Mouse (Mus musculus) kidney, embryonic 16.5 days (tissue): ENCODE measurements around the gene Rab23. TPM values are rescaled to one million over a fixed set of nuclear protein-coding genes. Genes with fewer than 3 reads are reported as not detected.
A peak's percentile ranks its signal among the peaks of the same experiment; 100 is the strongest.
"Not testable (repeated sequence)": the region's sequence is repeated elsewhere in the genome, so short reads cannot be mapped to it uniquely, and the experiment has no call there.

Experiments used
- ATAC-seq: fragments of 200-750 bp; cut with Nextera tagmentation; 2 replicates; pipeline ENCODE4 v1.8.0; 2017; ENCODE audit warnings: moderate TSS enrichment; ENCODE audit not compliant: low FRiP score, low TSS enrichment
- H3K27ac ChIP-seq: fragments of 300-500 bp; sonication (generic); 2 replicates; pipeline ENCODE4 v1.5.1; 2014; ENCODE audit warnings: low read length
- H3K27me3 ChIP-seq: fragments of 300-500 bp; sonication (generic); 2 replicates; pipeline ENCODE4 v1.6.1; 2014; ENCODE audit warnings: low read length, control low read depth, mixed read lengths; ENCODE audit not compliant: insufficient read depth
- H3K36me3 ChIP-seq: fragments of 300-500 bp; sonication (generic); 2 replicates; pipeline ENCODE4 v1.6.1; 2014; ENCODE audit warnings: low read length, control low read depth, mixed read lengths; ENCODE audit not compliant: insufficient read depth
- H3K4me1 ChIP-seq: fragments of 300-500 bp; sonication (generic); 2 replicates; pipeline ENCODE4 v1.6.1; 2014; ENCODE audit warnings: low read length, control low read depth, mixed read lengths; ENCODE audit not compliant: insufficient read depth
- H3K4me2 ChIP-seq: fragments of 300-500 bp; sonication (generic); replicated peaks from 2 replicates; pipeline ENCODE4 v1.6.1; 2014; ENCODE audit warnings: low read depth, low read length
- H3K4me3 ChIP-seq: fragments of 300-500 bp; sonication (generic); 2 replicates; pipeline ENCODE4 v1.5.1; 2014; ENCODE audit warnings: mild to moderate bottlenecking, low read length
- H3K9ac ChIP-seq: fragments of 300-500 bp; sonication (generic); replicated peaks from 2 replicates; pipeline ENCODE4 v1.6.1; 2014; ENCODE audit warnings: low read length
- H3K9me3 ChIP-seq: fragments of 300-500 bp; sonication (generic); 2 replicates; pipeline ENCODE4 v1.6.1; 2016; ENCODE audit warnings: low read length, control low read depth
- WGBS: fragments of 180-500 bp; shearing (Covaris S2); extraction: QIAGEN DNeasy Blood & Tissue Kit; methylation state at CpG from one replicate; pipeline ENCODE4 v1.1.7; 2014; 5-methylcytosine and 5-hydroxymethylcytosine counted together
- polyA plus RNA-seq: library from polyadenylated mRNA; unstranded; fragments of >200 nt; fragmentation: Nextera tagmentation; extraction: Ambion mirVana; gene quantifications from 2 replicates; pipeline ENCODE4 v1.2.1, GENCODE M21; 2015

Rab23 gene
- polyA plus RNA-seq, 1 experiment from 2014 or later: 26.8 TPM

GRCm38 (mm10) chr1:33721020-33721419 is 1.3 kb downstream of the Rab23 start:
- Histone ChIP-seq H3K27ac (no peak overlapping the region), H3K27me3 (no peaks in the 10 kb centered on the region), H3K9me3 (no peaks in the 10 kb centered on the region), H3K9ac (no peak overlapping the region), H3K4me3 (peak overlapping the region; percentile 18), H3K36me3 (peaks cover 36% of the 10 kb centered on the region), H3K4me1 (peaks cover 7% of the 10 kb centered on the region), H3K4me2 (peak overlapping the region; percentile 73; the same call in 1 of the 2 replicates)
- no peak for ATAC-seq
- WGBS: 80% methylated on average over 7 of the region's 7 CpGs

DNA sequence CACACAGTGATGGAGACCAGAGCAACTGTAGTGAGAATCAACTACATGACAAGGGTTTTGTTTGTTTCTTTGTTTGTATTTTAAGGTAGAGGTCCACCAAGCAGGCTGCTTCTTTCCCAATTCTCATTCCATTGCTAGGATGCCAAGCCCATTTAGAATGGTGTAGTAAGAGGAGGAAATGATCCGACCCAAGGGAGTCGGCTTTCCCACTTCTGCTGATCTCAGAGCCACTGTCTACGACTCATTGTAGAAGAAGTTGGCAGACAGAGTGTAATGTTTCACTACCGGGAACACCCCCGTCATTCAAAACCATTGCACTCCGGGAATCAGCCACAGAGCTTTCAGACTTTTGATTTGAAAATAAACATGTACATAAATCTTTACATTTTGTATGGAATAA is 4.8 kb downstream of the Rab23 start:
- Histone ChIP-seq H3K4me2 (no peak overlapping the region), H3K4me3 (no peak overlapping the region), H3K9me3 (no peaks in the 10 kb centered on the region), H3K27ac (no peak overlapping the region), H3K9ac (no peak overlapping the region), H3K36me3 (peaks cover 53% of the 10 kb centered on the region), H3K4me1 (peaks cover 7% of the 10 kb centered on the region), H3K27me3 (no peaks in the 10 kb centered on the region)
- 32% methylated on average over 6 of the region's 6 CpGs for WGBS
- no peak for ATAC-seq

- Histone ChIP-seq H3K9me3 (no peaks in the 10 kb centered on the region), H3K36me3 (peaks cover 53% of the 10 kb centered on the region), H3K4me2 (no peak overlapping the region), H3K27ac (no peak overlapping the region), H3K9ac (no peak overlapping the region), H3K4me3 (no peak overlapping the region), H3K4me1 (peaks cover 7% of the 10 kb centered on the region), H3K27me3 (no peaks in the 10 kb centered on the region)
- ATAC-seq: no peak
- WGBS: 81% methylated on average over 5 of the region's 5 CpGs
Measured at GRCm38 (mm10) chr1:33725086-33725485, 5.4 kb downstream of the Rab23 start.

- Histone ChIP-seq H3K4me2 (no peak overlapping the region), H3K27me3 (no peaks in the 10 kb centered on the region), H3K27ac (no peak overlapping the region), H3K36me3 (peaks cover 43% of the 10 kb centered on the region), H3K4me1 (no peaks in the 10 kb centered on the region), H3K9me3 (no peaks in the 10 kb centered on the region), H3K9ac (no peak overlapping the region), H3K4me3 (no peak overlapping the region)
- 87% methylated on average over 9 of the region's 9 CpGs for WGBS
- no peak for ATAC-seq
Measured at GRCm38 (mm10) chr1:33733044-33733443, 13.4 kb downstream of the Rab23 start.

GRCm38 (mm10) chr1:33734001-33734685 is 14.5 kb downstream of the Rab23 start:
- H3K9ac ChIP-seq: no peak overlapping the region
- H3K27me3 ChIP-seq: no peaks in the 10 kb centered on the region
- WGBS: 78% methylated on average over 5 of the region's 5 CpGs
- H3K4me1 ChIP-seq: no peaks in the 10 kb centered on the region
- H3K36me3 ChIP-seq: peaks cover 48% of the 10 kb centered on the region
- no peaks in the 10 kb centered on the region for H3K9me3 ChIP-seq
- H3K4me3 ChIP-seq: no peak overlapping the region
- H3K4me2 ChIP-seq: no peak overlapping the region
- no peak overlapping the region; the same call in 1 of the 2 replicates for H3K27ac ChIP-seq
- no peak for ATAC-seq

DNA sequence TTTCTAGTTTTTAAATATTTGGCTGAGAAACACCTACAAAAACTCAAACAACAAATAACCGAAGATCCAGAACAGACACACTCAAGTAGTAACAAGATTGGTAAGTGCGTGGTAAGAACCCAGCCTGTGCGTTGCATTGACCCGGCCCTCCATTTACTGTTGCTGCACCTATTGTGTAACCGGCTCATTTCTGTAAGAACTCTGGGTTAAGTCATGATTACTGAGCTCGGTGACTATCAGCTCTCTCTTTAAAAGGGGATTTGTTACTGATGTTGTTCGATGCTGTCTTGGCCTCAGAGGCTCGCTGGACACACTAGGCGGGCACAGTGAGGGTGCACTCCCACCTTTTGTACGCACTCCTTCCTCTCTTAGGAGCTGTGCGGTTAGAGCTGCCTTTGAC is 18.6 kb downstream of the Rab23 start:
- H3K4me1 ChIP-seq: no peaks in the 10 kb centered on the region
- no peak overlapping the region for H3K27ac ChIP-seq
- H3K27me3 ChIP-seq: no peaks in the 10 kb centered on the region
- no peaks in the 10 kb centered on the region for H3K9me3 ChIP-seq
- no peak for ATAC-seq
- H3K4me2 ChIP-seq: no peak overlapping the region
- no peak overlapping the region for H3K4me3 ChIP-seq
- H3K9ac ChIP-seq: no peak overlapping the region
- WGBS: 92% methylated on average over 11 of the region's 11 CpGs
- H3K36me3 ChIP-seq: peaks cover 57% of the 10 kb centered on the region

GRCm38 (mm10) chr1:33738681-33739278 is 19.1 kb downstream of the Rab23 start:
- no peak for ATAC-seq
- peaks cover 55% of the 10 kb centered on the region for H3K36me3 ChIP-seq

DNA sequence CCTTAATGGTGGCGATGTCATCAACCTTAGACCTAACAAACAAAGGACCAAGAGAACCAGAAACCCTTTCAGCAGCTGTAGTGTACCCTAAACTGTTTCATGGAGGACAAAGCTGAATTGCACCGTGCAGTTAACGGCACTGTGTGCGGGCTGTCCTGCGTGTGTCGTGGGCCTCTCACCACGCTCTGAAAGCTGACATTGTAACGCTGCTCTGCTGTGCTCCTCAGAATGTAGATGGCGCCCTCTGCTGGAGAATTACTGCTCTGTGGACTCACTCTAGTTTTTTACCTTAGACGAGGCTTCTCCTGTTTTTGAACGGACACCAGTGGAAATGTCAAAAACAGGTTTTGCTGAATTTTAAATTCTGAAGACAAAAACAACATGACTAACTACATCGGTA is 19.6 kb downstream of the Rab23 start:
- Histone ChIP-seq H3K36me3 (peaks cover 55% of the 10 kb centered on the region), H3K4me1 (no peaks in the 10 kb centered on the region), H3K4me3 (no peak overlapping the region), H3K27ac (no peak overlapping the region), H3K27me3 (no peaks in the 10 kb centered on the region), H3K9me3 (no peaks in the 10 kb centered on the region), H3K9ac (no peak overlapping the region), H3K4me2 (no peak overlapping the region)
- ATAC-seq: peak; percentile 71; the same call in 1 of the 2 replicates
- 29% methylated on average over 12 of the region's 12 CpGs for WGBS

More at GRCm38 (mm10) chr1:33738681-33739278, 19.1 kb downstream of the Rab23 start:
- H3K9me3 ChIP-seq: no peaks in the 10 kb centered on the region
- no peaks in the 10 kb centered on the region for H3K4me1 ChIP-seq
- 83% methylated on average over 11 of the region's 11 CpGs for WGBS
- no peak overlapping the region for H3K9ac ChIP-seq
- H3K27ac ChIP-seq: no peak overlapping the region
- no peak overlapping the region for H3K4me2 ChIP-seq
- H3K27me3 ChIP-seq: no peaks in the 10 kb centered on the region
- no peak overlapping the region for H3K4me3 ChIP-seq

DNA sequence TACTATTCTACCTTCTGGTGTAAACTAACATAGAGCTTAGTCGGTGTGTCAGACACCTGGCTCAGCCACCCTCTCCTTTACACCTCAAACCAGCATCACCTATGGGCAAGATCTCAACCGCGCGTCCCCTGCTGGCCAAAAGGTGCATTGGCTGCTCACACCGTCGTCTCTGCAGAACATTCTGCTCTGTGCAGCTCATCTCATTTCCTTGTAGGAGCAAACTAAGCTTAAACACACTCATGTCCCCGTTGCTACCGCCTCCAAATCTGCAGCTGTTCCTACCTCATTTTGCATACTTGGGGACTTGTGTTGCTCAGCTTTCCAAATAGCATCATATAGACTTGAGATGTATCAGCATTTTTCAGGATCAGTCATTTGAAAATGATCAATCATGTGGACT is 23.2 kb downstream of the Rab23 start:
- no peaks in the 10 kb centered on the region for H3K9me3 ChIP-seq
- no peak overlapping the region for H3K4me2 ChIP-seq
- H3K27me3 ChIP-seq: no peaks in the 10 kb centered on the region
- peaks cover 46% of the 10 kb centered on the region for H3K36me3 ChIP-seq
- no peak overlapping the region for H3K4me3 ChIP-seq
- no peak overlapping the region for H3K27ac ChIP-seq
- WGBS: 29% methylated on average over 8 of the region's 8 CpGs
- ATAC-seq: no peak
- no peak overlapping the region for H3K9ac ChIP-seq
- H3K4me1 ChIP-seq: no peaks in the 10 kb centered on the region

DNA sequence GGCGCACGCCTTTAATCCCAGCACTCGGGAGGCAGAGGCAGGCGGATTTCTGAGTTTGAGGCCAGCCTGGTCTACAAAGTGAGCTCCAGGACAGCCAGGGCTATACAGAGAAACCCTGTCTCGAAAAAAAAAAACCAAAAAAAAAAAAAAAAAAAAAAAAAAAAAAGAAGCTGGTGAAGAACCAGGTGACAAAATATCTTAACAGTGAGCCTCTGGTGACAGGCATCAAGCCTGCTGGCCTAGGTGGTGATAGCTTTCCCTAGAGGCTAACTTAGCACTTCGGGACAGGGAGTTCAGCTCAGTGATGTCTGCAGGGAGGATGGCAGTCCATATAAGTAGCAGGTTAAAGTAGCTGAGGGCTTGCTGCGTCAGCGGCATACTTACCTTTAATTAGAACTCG is 25.1 kb downstream of the Rab23 start:
- not testable (repeated sequence) for ATAC-seq

More for the DNA sequence above, 25.1 kb downstream of the Rab23 start:
- H3K36me3 ChIP-seq: peaks cover 37% of the 10 kb centered on the region
- not testable (repeated sequence) for H3K4me1 ChIP-seq, H3K27ac ChIP-seq, H3K4me3 ChIP-seq, H3K4me2 ChIP-seq, H3K9me3 ChIP-seq, H3K27me3 ChIP-seq, H3K9ac ChIP-seq
- 97% methylated on average over 8 of the region's 9 CpGs for WGBS
